Mouse (Mus musculus): ENCODE results near the gene Btaf1. TPM values are rescaled to one million over a fixed set of nuclear protein-coding genes. Genes with fewer than 3 reads are reported as not detected.

Btaf1 gene
- polyA plus RNA-seq (2017; shearing (Covaris generic)) = 59.8 TPM

GRCm38 (mm10) chr19:36925671-36926552 is at the start of gene Btaf1:
Gene Btaf1 (plus strand): TSS chr19:36926079.

GRCm38 (mm10) chr19:36919466-36919865 is 6.4 kb upstream of the Btaf1 start, which contains the start of gene Fgfbp3:
Gene Fgfbp3 (minus strand): TSS chr19:36919615.

Other genes with a start within 250 kb of the Btaf1 start
- not detected for gene Ppp1r3c, start 189.4 kb upstream of the Btaf1 start, polyA plus RNA-seq (2017; shearing (Covaris generic))
- gene Tnks2, start 91.8 kb upstream of the Btaf1 start, polyA plus RNA-seq (2017; shearing (Covaris generic)) = 192 TPM
- 2.3 TPM for gene Fgfbp3, start 6.5 kb upstream of the Btaf1 start, polyA plus RNA-seq (2017; shearing (Covaris generic))

Data from naive thymus-derived CD4-positive, alpha-beta T cell, adult 5 months (primary cell).